ENCODE assay signal across 8 mouse cellular contexts in the genomic region with DNA sequence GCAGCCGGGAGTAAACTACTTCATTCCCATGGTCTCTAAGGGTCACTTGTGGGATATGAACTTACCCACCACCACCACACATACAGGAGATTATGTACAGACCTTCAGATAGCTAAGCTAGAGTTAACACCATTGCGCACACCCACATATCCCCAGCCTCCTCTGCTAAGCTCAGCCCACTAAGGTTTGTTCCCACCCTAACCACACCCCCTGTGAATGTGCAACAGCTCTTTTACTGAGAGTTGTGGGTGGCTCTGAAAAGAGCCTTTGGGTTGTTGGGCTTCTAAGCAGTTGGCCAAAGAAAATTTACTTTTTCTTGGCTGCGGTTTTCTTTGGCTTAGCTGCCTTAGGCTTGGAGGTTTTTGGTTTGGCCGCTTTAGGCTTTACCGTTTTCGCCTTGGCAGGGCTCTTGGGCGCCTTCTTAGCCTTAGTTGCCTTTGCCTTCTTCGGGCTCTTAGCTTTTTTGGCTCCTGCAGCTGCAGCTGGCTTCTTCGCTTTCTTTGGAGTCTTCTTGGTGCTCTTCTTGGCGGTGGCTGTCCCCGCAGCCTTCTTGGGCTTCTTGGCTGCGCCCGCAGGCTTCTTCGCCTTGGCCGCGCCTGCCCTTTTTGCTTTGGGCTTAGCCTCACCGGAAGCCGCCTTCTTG. TPM values are rescaled to one million over a fixed set of nuclear protein-coding genes. Genes with fewer than 3 reads are reported as not detected.
A peak's percentile ranks its signal among the peaks of the same experiment; 100 is the strongest.
DNase-seq lines count a peak whose midpoint lies in the region; ATAC-seq and TF ChIP-seq lines count a peak whose summit lies in the region.

No protein-coding gene starts in this region.

- no peaks in the 10 kb centered on the region for H3K9me3 ChIP-seq in embryonic facial prominence, embryonic 14.5 days (ENCODE audit: control insufficient read depth, low read length)
- H3K9me3 ChIP-seq in limb, embryonic 14.5 days (ENCODE audit: control insufficient read depth, low read length) = no peaks in the 10 kb centered on the region
- no peaks in the 10 kb centered on the region for H3K9me3 ChIP-seq in midbrain, embryonic 16.5 days (replicated peaks; ENCODE audit: control insufficient read depth, low read length, poor library complexity, severe bottlenecking)

- H3K79me2 ChIP-seq in heart, adult 2 months (replicated peaks; ENCODE audit: control insufficient read depth, insufficient read depth, low read length) = 0 out of 2 replicates have a peak, but pooled peaks cover 1% of the 10 kb centered on the region

- no peak for TF ChIP-seq CTCF in heart, adult 2 months (IDR thresholded peaks at IDR 0.05)

- peak overlapping the region; percentile 92 for H3K9ac ChIP-seq in embryonic facial prominence, embryonic 14.5 days (ENCODE audit: low read depth, low read length)
- peak overlapping the region; percentile 78 for H3K9ac ChIP-seq in heart, adult 2 months (ENCODE audit: low read depth, low read length)
- peak overlapping the region; percentile 82 for H3K9ac ChIP-seq in limb, embryonic 14.5 days (ENCODE audit: low read depth, low read length, severe bottlenecking)
- peak overlapping the region; percentile 74 for H3K9ac ChIP-seq in midbrain, embryonic 16.5 days (ENCODE audit: low read depth, low read length)

- H3K36me3 ChIP-seq in embryonic facial prominence, embryonic 14.5 days (ENCODE audit: control insufficient read depth, insufficient read depth, low read length) = no peaks in the 10 kb centered on the region
- peaks cover 3% of the 10 kb centered on the region; the same call in 1 of the 2 replicates for H3K36me3 ChIP-seq in heart, adult 2 months (ENCODE audit: control insufficient read depth, insufficient read depth, low read length)
- H3K36me3 ChIP-seq in limb, embryonic 14.5 days (ENCODE audit: control insufficient read depth, insufficient read depth, low read length) = no peaks in the 10 kb centered on the region
- H3K36me3 ChIP-seq in midbrain, embryonic 16.5 days (ENCODE audit: control insufficient read depth, insufficient read depth, low read length) = no peaks in the 10 kb centered on the region

- peaks cover 3% of the 10 kb centered on the region; the same call in 1 of the 2 replicates for H3K4me1 ChIP-seq in embryonic facial prominence, embryonic 14.5 days (ENCODE audit: control insufficient read depth, insufficient read depth, low read length)
- H3K4me1 ChIP-seq in heart, adult 2 months (ENCODE audit: control insufficient read depth, insufficient read depth, low read length) = peaks cover 3% of the 10 kb centered on the region
- H3K4me1 ChIP-seq in limb, embryonic 14.5 days (ENCODE audit: control insufficient read depth, insufficient read depth, low read length) = no peaks in the 10 kb centered on the region
- H3K4me1 ChIP-seq in midbrain, embryonic 16.5 days (ENCODE audit: control insufficient read depth, insufficient read depth, low read length) = peaks cover 13% of the 10 kb centered on the region

- DNase-seq in 3134 (ENCODE audit: extremely low read depth, insufficient read length, low spot score) = peak; percentile 78
- peak; percentile 82 for DNase-seq in adrenal gland, postnatal 10 days
- DNase-seq in embryonic facial prominence, embryonic 14.5 days (ENCODE audit: low spot score) = peak; percentile 94
- DNase-seq in heart, adult 2 months = peak; percentile 68 to 84
- peak; percentile 84 for DNase-seq in kidney, adult 9 months
- DNase-seq in limb, embryonic 14.5 days (ENCODE audit: low spot score) = peak; percentile 88
- DNase-seq in spleen, postnatal 10 days (ENCODE audit: low spot score in 2 of 2) = peak; percentile 74 to 81

- no peaks in the 10 kb centered on the region for H3K27me3 ChIP-seq in embryonic facial prominence, embryonic 14.5 days (replicated peaks; ENCODE audit: control insufficient read depth, insufficient read depth, low read length)
- H3K27me3 ChIP-seq in heart, adult 2 months (ENCODE audit: control insufficient read depth, insufficient read depth, low read length) = no peaks in the 10 kb centered on the region
- H3K27me3 ChIP-seq in limb, embryonic 14.5 days (ENCODE audit: control insufficient read depth, insufficient read depth, low read length) = no peaks in the 10 kb centered on the region
- H3K27me3 ChIP-seq in midbrain, embryonic 16.5 days (ENCODE audit: control insufficient read depth, insufficient read depth, low read depth, low read length) = no peaks in the 10 kb centered on the region

- peak; percentile 71 for TF ChIP-seq POLR2A in heart, adult 2 months (IDR thresholded peaks at IDR 0.05; ENCODE audit: insufficient read depth, low read depth, low read length)
- peak; percentile 95; the same call in 1 of the 2 replicates for TF ChIP-seq POLR2A in limb, embryonic 14.5 days (IDR thresholded peaks at IDR 0.05; ENCODE audit: borderline replicate concordance, extremely low read depth, insufficient read depth, insufficient read length)

- 1% methylated on average over 18 of the region's 18 CpGs for WGBS in embryonic facial prominence, embryonic 14.5 days
- under 1% methylated on average over 18 of the region's 18 CpGs for WGBS in heart, adult 2 months
- under 1% methylated on average over 18 of the region's 18 CpGs for WGBS in limb, embryonic 14.5 days
- 0% methylated on average over 18 of the region's 18 CpGs for WGBS in midbrain, embryonic 16.5 days

- peak overlapping the region; percentile 96 for H3K27ac ChIP-seq in embryonic facial prominence, embryonic 14.5 days (replicated peaks; ENCODE audit: low read depth, low read length)
- peak overlapping the region; percentile 97 for H3K27ac ChIP-seq in heart, adult 2 months
- peak overlapping the region; percentile 97 for H3K27ac ChIP-seq in limb, embryonic 14.5 days (replicated peaks; ENCODE audit: low read depth, low read length)
- peak overlapping the region; percentile 89 for H3K27ac ChIP-seq in midbrain, embryonic 16.5 days (ENCODE audit: low read length)

- H3K4me2 ChIP-seq in embryonic facial prominence, embryonic 14.5 days (ENCODE audit: low read depth, low read length) = peak overlapping the region; percentile 94
- peak overlapping the region; percentile 88 for H3K4me2 ChIP-seq in limb, embryonic 14.5 days (replicated peaks; ENCODE audit: low read depth, low read length, severe bottlenecking)
- peak overlapping the region; percentile 99 for H3K4me2 ChIP-seq in midbrain, embryonic 16.5 days (ENCODE audit: low read length)

- no peak for TF ChIP-seq EP300 in heart, adult 2 months (IDR thresholded peaks at IDR 0.05; ENCODE audit: insufficient read depth, low read depth, low read length)

- peak; percentile 88 for ATAC-seq in embryonic facial prominence, embryonic 14.5 days (ENCODE audit: low read depth)
- ATAC-seq in limb, embryonic 14.5 days (ENCODE audit: low FRiP score, low read depth) = peak; percentile 82
- ATAC-seq in midbrain, embryonic 16.5 days = peak; percentile 91

- intact Hi-C loops in heart, adult 2 months (cut with DNase I) = loop anchor here (1.0 to 10.0 kb wide), 7 partner anchors 35 to 1797 kb away; partner anchors contain the start of genes Hist1h2ac, Hist1h2af, Hist1h2ag and Hist1h2bb

- peak overlapping the region; percentile 69 for H3K4me3 ChIP-seq in embryonic facial prominence, embryonic 14.5 days (ENCODE audit: low read depth, low read length)
- H3K4me3 ChIP-seq in heart, adult 2 months = peak overlapping the region; percentile 77
- peak overlapping the region; percentile 61 for H3K4me3 ChIP-seq in limb, embryonic 14.5 days (replicated peaks; ENCODE audit: low read length)
- peak overlapping the region; percentile 63 for H3K4me3 ChIP-seq in midbrain, embryonic 16.5 days (ENCODE audit: low read depth, low read length)

RNA-seq across cellular contexts. Expression of gene Hist1h1e, which starts 0.7 kb away (rescaled TPM):
- 100 to 1,000 TPM; 180 to 217 TPM for total RNA-seq in adrenal gland, postnatal 10 days (2021)
- 12.8 and 15.7 TPM in 2 replicates for polyA plus RNA-seq in embryonic facial prominence, embryonic 14.5 days (2014; fragmentation: Nextera tagmentation; extraction: Ambion mirVana)
- 10 to 100 TPM; 20.4 to 28.8 TPM for total RNA-seq in heart, adult 2 months (2021)
- 1.3 and 3.2 TPM in 2 replicates for polyA plus RNA-seq in heart, adult 2 months (2012; rRNA removed)
- polyA plus RNA-seq in limb, embryonic 14.5 days (2012; rRNA removed) = 7.4 and 7.7 TPM in 2 replicates
- 15.8 and 16.4 TPM in 2 replicates for polyA plus RNA-seq in limb, embryonic 14.5 days (2014; fragmentation: Nextera tagmentation; extraction: Ambion mirVana)
- polyA plus RNA-seq in midbrain, embryonic 16.5 days (2015; fragmentation: Nextera tagmentation; extraction: Ambion mirVana) = 3.3 and 4.4 TPM in 2 replicates

RNA-seq across cellular contexts. Expression of gene Hist1h2be, which starts 0.7 kb away (rescaled TPM):
- 10 to 100 TPM; 27.7 to 32.2 TPM for total RNA-seq in adrenal gland, postnatal 10 days (2021)
- 1.5 and 2.2 TPM in 2 replicates for polyA plus RNA-seq in embryonic facial prominence, embryonic 14.5 days (2014; fragmentation: Nextera tagmentation; extraction: Ambion mirVana)
- total RNA-seq in heart, adult 2 months (2021) = 1 to 10 TPM; 8.8 to 9.8 TPM
- 2.4 and 4.9 TPM in 2 replicates for polyA plus RNA-seq in heart, adult 2 months (2012; rRNA removed)
- polyA plus RNA-seq in limb, embryonic 14.5 days (2012; rRNA removed) = 3.0 and 3.4 TPM in 2 replicates
- polyA plus RNA-seq in limb, embryonic 14.5 days (2014; fragmentation: Nextera tagmentation; extraction: Ambion mirVana) = 1.2 and 1.5 TPM in 2 replicates
- polyA plus RNA-seq in midbrain, embryonic 16.5 days (2015; fragmentation: Nextera tagmentation; extraction: Ambion mirVana) = 1.0 and 1.4 TPM in 2 replicates

RNA-seq across cellular contexts. Expression of gene Hist1h4d, which starts 40.3 kb away (rescaled TPM):
- 100 to 1,000 TPM; 294 to 310 TPM for total RNA-seq in adrenal gland, postnatal 10 days (2021)
- 74.5 and 84.0 TPM in 2 replicates for polyA plus RNA-seq in embryonic facial prominence, embryonic 14.5 days (2014; fragmentation: Nextera tagmentation; extraction: Ambion mirVana)
- 10 to 100 TPM; 47.3 to 51.7 TPM for total RNA-seq in heart, adult 2 months (2021)
- 1.7 and 2.5 TPM in 2 replicates for polyA plus RNA-seq in heart, adult 2 months (2012; rRNA removed)
- polyA plus RNA-seq in limb, embryonic 14.5 days (2012; rRNA removed) = 9.4 and 9.8 TPM in 2 replicates
- 95.5 and 101 TPM in 2 replicates for polyA plus RNA-seq in limb, embryonic 14.5 days (2014; fragmentation: Nextera tagmentation; extraction: Ambion mirVana)
- polyA plus RNA-seq in midbrain, embryonic 16.5 days (2015; fragmentation: Nextera tagmentation; extraction: Ambion mirVana) = 21.8 and 27.6 TPM in 2 replicates

RNA-seq across cellular contexts. Expression of gene Hist1h3d, which starts 46.1 kb away (rescaled TPM):
- total RNA-seq in adrenal gland, postnatal 10 days (2021) = 10 to 100 TPM; 38.0 to 43.5 TPM
- 5.2 and 7.2 TPM in 2 replicates for polyA plus RNA-seq in embryonic facial prominence, embryonic 14.5 days (2014; fragmentation: Nextera tagmentation; extraction: Ambion mirVana)
- 1 to 10 TPM; 1.5 to 2.3 TPM for total RNA-seq in heart, adult 2 months (2021)
- polyA plus RNA-seq in heart, adult 2 months (2012; rRNA removed) = 1.1 and 1.6 TPM in 2 replicates
- 30.0 and 33.8 TPM in 2 replicates for polyA plus RNA-seq in limb, embryonic 14.5 days (2012; rRNA removed)
- polyA plus RNA-seq in limb, embryonic 14.5 days (2014; fragmentation: Nextera tagmentation; extraction: Ambion mirVana) = 6.8 and 10.4 TPM in 2 replicates
- polyA plus RNA-seq in midbrain, embryonic 16.5 days (2015; fragmentation: Nextera tagmentation; extraction: Ambion mirVana) = 0.53 and 0.60 TPM in 2 replicates

RNA-seq across cellular contexts. Expression of gene Hist1h2ad, which starts 47.5 kb away (rescaled TPM):
- 10 to 100 TPM; 47.4 to 49.2 TPM for total RNA-seq in adrenal gland, postnatal 10 days (2021)
- polyA plus RNA-seq in embryonic facial prominence, embryonic 14.5 days (2014; fragmentation: Nextera tagmentation; extraction: Ambion mirVana) = 1.6 and 2.8 TPM in 2 replicates
- total RNA-seq in heart, adult 2 months (2021) = 1 to 10 TPM; 1.4 to 2.8 TPM
- polyA plus RNA-seq in heart, adult 2 months (2012; rRNA removed) = 0.61 TPM in 1 of 2 replicates, not detected in the other
- 6.1 and 13.9 TPM in 2 replicates for polyA plus RNA-seq in limb, embryonic 14.5 days (2012; rRNA removed)
- 1.2 and 5.3 TPM in 2 replicates for polyA plus RNA-seq in limb, embryonic 14.5 days (2014; fragmentation: Nextera tagmentation; extraction: Ambion mirVana)
- not detected in 2 replicates for polyA plus RNA-seq in midbrain, embryonic 16.5 days (2015; fragmentation: Nextera tagmentation; extraction: Ambion mirVana)

Comparison
In these comparisons a context has a peak if more than half of its experiments do, and no peak if none do; other contexts are left out.
1. Peak in every context shown above with its lines: DNase-seq, ATAC-seq, H3K4me3 ChIP-seq and H3K27ac ChIP-seq.